Mouse (Mus musculus) megakaryocyte-erythroid progenitor cell, adult 5-6 weeks (primary cell): ENCODE measurements around the gene Trub2. TPM values are rescaled to one million over a fixed set of nuclear protein-coding genes. Genes with fewer than 3 reads are reported as not detected.
A peak's percentile ranks its signal among the peaks of the same experiment; 100 is the strongest.
"Not testable (repeated sequence)": the region's sequence is repeated elsewhere in the genome, so short reads cannot be mapped to it uniquely, and the experiment has no call there.

Experiments
- ATAC-seq: replicated peaks from 2 replicates; pipeline ENCODE4 v1.8.0; 2016; ENCODE audit warnings: mild to moderate bottlenecking, inconsistent platforms; ENCODE audit not compliant: severe bottlenecking, poor library complexity, low FRiP score, low TSS enrichment
- total RNA-seq, 2 experiments: library from RNA; stranded (forward) in 1 of 2; stranded (reverse) in 1 of 2; fragments of 200-1000, 215-1000 nt in 1 of 2; fragments of >200 nt in 1 of 2; fragmentation: Nextera tagmentation in 1 of 2; gene quantifications; 2 replicates each; pipeline ENCODE4 v1.2.3; 2014 to 2017

Gene Trub2
- total RNA-seq, 2 experiments from 2014 or later: 44.9 to 65.2 TPM

DNA sequence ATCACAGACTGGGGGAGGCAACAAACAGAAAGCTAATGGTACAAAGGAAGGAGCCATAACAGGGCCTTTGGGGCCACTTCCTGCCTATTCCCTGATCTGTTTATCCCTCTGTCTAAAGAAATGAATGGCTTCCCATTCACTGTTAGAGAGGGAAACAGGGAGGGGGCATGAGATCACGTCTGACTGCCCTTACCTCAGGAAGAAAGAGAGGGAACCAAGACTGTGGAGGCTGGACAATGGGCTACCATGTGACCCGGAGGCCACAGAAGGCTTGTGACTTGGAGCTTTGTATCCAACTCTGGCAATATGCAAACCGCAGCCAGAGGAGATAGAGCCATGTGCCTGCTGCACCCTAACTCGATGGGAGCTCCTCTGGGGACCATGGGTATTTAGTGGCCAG lies 4.0 kb downstream of the Trub2 start:
- no peak for ATAC-seq

DNA sequence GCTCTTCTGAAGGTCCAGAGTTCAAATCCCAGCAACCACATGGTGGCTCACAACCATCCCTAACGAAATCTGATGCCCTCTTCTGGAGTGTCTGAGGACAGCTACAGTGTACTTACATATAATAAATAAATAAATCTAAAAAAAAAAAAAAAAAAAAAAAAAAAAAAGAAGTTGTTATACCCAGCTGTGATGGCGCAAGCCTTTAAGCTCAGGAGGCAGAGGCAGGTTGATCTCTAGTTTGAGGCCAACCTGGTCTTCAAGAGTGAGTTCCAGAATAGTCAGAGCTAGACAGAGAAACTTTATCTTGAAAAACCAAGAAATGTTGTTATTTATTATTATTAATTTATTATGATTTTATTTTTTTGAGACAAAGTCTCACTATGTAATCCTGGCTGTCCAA lies 7.0 kb downstream of the Trub2 start:
- not testable (repeated sequence) for ATAC-seq

DNA sequence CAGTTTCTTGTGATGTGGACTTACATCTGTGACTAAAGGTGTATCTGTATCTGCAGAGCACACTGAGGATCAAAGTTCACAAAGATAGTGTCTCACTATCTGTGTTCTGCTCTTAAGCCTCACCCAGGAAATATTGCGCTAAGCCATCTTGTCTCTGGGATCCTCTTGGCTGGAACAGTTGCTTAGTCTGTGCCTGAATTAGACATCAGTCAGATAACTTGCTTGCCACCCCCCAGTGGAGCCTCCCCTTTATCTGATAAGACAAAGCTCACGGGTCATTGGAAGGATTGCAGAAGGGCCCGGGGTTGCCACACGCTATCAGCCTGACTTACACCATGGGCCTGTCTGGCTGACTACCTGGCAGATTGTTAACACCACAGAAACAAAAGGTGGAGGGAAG lies 15.0 kb downstream of the Trub2 start:
- ATAC-seq: peak; percentile 30; the same call in 1 of the 2 replicates

DNA sequence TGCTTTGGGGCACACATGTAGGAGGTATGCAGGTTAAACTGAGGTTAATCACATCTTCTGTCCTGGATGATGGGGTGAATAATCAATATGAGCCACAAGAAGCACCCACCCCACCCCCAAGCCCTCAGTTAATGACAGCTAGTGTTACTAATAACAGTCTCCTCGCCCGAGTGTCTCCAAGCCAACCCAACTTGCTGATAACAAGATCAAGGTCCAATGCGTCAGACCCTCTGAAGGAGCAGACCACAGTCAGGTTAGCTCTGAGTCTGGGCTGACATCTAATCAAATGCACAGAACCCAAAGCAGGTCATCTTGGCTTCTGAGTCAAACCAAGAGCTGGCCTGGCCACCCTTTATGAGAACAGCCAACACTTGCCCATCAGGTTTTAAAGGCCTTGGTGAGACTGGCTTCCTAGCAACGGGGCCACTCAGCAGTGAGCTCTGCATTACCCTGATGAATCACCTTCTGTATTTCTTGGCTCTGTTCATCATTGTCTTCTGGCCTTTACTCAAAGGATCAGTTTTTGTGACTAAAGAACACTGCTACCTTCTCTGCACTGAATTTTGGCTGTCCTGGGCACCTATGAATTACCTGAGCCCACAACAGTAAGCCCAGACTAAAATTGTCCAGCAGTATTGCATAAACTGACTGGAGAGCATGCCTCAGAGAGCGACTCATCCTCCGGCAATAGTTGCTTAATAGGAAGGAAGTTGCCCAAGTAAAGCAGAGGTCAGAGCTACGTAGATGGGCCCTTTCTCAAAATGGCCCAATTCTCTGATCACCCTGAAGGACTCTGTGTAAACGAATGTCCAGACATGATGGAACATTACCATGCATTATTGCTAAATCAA lies 16.5 kb downstream of the Trub2 start:
- no peak for ATAC-seq

DNA sequence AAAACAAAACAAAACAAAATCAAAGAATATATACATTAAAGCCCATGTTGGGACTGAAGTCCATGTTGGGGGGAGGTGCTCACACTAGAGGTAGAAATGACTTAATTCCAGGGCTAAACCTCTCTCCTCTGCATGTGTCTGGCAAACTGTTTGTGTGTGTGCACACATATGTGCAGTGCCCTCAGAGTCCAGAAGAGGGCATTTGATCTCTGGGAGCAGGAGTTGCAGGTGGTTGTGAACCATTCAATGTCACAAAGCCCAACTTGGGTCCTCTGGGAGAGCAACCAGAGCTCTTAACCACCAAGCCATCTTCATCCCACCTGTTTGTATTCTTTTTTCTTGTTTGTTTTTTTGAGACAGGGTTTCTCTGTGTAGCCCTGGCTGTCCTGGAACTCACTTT lies 18.1 kb downstream of the Trub2 start:
- no peak for ATAC-seq

DNA sequence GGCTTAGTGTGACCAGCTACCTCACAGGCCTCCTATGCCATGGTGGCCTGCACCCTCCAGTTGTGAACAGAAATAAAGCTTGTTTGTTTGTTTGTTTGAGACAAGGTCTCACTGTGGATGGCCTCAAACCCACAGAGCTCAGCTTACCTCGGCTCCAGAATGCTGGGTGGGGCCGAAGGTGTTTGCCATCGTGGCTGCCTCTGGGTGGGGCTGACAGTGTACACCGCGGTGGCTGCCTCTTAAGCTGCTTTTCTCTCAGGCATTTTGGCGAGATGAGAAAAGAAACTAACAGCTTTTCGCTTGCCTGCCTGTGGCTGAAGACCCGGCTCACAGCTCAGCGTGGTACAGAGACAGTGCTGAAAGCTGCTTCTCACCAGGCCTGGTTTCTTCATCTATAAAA lies 19.4 kb downstream of the Trub2 start:
- ATAC-seq: no peak

DNA sequence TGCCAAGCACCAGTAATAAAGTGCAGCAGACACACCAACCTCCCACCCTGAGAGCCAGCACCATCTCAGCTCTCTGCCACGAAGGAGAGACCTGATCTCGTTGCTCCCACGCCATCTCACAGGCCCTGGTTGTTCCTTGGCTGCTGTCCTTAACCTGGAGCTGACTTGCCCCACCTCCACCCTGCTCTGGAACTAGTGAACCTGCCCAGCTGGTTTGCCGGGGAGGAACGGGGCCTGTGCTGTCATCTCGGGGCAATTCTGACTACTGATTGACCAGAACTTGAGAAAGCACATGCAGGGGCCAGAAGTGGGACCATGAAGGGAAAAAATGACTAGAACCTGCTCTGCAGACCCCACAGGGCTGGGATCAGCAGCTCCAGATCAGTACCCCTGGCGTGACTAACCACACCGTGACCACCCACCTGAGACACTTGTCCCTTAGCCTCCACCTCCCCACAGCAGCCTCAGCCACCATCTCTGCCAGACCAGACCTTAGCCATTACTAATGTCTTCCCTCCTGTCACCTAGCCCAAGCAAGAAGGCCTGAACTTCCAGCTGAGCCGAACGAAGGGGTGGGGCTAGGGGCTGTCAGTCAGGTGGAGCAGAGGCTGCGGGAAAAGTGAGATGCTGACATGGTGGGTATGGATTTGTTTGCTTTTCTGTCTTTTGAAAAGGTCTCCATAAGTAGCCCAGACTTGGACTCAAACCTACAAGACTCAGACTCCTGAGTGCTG lies 20.2 kb downstream of the Trub2 start:
- ATAC-seq: no peak

DNA sequence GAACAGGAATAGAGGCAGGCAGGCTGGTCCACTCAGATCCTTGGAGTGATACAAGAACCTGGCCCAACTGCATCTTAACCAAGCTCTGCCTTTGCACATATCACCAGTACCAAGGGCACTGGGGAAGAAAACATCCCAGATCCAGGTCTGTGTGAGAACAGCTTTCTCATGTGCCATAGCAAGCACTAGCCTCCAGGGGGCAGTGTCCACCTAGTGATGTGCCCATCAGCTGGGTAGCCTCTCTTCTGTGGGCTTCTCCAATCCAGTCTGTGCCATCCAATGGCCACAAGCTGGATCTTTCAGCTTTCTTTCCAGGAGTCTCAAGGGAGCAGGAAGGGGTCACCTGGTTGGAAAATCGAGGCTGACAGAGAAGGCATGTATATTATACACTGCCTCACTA lies 23.5 kb downstream of the Trub2 start:
- peak; percentile 83 for ATAC-seq

DNA sequence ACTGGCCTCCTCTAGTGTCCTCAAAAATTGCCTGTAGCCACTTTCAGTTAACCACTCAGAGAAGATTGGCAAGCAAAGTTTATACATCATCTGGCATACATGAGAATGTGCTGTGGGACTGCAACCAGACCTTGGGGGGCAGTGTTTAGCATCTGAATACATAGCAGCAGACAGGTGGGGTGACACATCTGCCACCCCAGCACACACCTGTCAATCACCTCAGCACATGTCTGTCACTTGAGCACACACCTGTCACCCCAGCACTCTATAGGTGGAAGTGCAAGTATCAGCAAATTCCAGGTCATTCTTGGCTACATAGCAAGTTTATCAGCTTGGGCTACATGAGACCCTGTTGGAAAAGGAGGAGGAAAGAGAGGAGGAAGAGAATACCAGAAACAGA lies 32.6 kb downstream of the Trub2 start:
- ATAC-seq: no peak

DNA sequence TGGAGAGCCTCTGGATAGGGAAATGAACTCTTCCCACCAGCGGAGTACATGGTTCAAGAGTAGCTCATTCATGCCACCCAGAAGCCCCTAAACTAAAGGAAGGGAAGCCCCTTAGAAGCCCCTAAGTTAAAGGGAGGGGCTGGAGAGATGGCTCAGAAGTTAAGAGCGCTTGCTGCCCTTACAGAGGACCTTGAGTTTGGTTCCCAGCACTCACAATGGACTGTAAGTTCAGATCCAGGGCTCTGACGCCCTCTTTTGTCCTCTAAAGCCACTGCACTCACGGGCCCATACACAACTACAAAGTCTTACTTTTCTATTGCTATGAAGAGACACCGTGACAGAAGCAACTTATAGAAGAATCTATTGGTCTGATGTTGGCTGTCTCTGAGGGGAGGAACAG lies 35.9 kb downstream of the Trub2 start:
- no peak for ATAC-seq

DNA sequence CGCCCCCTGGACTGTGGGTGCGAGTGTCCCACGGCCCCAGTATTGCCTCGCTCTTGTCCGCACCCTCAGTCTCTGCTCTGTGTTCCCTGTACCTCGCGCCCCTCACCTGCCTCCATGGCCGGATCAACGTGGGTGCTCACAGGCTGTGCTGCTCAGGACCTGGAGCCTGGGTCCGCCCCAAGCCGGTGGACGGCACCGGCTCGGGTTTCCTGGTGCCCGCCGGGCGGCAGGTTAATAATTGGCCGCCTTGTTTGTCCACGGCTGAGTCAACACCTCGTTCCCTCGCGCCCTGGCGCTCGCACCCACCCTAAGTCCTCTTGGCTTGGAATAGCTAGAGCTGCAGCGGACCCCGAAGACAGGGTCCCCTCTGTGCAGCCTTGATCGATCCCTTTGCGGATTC lies 36.8 kb downstream of the Trub2 start, which contains the start of gene Gm13420:
Gene Gm13420, minus strand, starts transcription at position 189 of the 400 bp plus-strand sequence.
- ATAC-seq: no peak

DNA sequence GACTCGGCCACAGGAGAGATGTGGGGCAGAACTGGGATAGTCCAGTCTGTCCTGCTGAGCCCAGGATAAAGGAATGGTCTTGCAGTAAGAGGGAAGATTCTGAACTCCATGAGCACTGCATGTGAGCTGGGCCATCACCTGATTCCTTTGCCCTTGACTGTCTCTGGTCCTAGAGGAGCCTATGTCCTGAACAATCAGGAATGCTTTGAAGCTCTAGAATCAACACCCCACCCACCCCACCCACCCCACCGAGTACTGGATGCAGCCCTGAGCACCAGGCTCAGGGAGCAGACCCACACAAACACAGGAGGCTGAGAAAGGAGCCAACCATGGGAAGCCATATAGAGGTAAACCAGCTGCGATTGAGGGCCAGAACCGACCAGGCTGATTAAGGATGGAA lies 39.8 kb downstream of the Trub2 start:
- ATAC-seq: no peak

DNA sequence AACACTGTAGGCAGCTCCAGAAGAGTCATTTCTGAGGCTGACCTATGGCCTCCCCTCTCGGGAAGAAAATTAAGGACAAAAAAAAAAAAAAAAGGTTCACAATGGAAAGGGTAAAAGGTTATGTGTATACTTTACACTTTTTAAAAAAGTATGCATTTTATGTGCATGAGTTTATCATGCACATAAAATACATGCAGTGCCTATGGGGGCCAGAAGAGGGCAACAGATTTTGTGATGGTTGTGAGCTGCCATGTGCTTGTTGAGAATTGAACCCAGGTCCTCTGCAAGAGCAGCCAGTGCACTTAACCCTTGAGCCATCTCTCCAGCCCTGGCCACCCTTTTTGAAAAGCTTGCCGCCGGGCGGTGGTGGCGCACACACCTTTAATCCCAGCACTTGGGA lies 40.5 kb downstream of the Trub2 start:
- no peak for ATAC-seq

DNA sequence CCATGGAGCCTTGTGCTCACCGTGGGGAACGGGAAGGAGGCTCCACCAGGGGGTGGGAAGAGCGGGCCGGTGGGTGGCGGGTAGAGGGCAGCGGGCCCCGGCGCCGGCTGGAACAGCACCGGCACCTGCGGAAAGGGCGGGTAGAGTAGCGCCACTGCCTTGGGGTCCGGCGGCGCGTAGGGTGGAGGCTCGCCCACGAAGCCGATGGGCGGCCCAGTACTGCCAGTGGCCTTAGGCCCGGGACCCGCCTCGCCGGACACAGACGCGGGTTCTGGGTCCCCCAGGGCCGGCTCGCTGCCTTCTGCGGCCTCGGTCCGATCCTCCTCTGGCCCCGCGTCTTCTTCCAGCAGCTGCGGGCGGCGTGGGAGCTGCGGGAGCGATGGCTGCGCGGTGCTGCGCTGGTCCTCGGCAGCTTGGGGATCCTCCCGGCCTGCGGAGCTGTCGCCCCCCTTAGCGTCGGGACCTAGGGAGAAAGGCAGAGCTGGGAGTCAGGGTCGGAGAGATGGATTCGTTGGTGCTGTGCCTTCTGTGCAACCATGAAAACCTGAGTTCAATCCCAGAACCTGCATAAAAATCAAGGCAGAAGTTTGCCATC lies 41.0 kb downstream of the Trub2 start:
- ATAC-seq: no peak

DNA sequence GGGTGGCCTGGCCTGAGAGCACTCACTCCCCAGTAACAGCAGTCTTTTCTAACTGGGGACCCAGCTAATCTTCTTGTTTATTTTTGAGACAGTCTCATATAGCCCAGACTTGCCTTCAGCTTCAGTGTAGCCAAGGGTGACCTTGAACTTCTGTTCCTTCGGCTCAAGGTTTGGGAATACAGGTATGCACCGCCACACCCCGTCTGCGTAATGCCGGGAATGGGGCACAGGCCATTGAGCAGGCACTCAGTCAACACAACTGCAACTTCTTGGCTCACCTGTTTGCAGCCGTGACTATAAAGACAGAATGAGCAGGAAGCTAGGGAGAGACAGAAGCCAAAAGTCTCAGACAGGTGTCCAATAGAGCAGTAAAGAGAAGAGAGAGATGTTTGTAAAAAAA lies 44.0 kb downstream of the Trub2 start:
- ATAC-seq: no peak

DNA sequence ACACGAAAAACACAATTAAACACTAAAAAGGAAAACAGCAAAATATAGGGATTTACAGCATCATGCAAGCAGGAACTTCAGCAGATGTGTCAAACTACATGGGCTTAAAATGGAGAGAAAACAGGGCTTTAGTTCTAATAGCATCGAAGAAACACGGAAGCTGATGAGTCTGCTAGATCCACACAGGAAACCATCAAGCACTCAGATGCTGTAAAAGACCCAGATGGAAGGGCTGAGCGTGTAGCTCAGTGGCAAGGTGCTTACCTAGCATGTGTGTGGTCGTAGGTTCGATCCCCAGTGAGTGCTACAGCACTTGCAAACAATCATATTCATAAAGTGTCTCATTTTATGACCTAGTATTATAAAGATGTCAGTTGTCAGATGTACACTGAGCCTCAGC lies 47.1 kb downstream of the Trub2 start:
- no peak for ATAC-seq

DNA sequence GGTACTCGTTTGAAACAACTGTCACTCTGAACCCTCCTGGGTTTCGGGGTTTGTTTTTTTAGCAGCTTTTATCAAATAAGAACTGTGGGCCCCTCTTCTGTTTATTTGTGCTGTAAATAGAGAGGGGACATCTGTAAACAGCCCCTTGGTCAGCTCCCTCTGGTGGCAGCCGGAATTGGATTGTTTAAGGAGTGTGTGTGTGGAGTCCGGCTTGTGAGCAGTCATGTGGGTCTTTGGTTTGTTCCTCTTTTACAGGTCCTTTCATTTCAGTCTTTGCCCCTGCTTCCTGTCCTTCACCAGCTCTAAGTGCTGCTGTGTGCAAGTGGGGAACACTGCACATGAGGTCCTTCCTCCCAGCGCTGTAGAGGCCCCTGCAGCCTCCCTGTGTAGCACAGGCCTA lies 48.9 kb downstream of the Trub2 start:
- no peak for ATAC-seq

DNA sequence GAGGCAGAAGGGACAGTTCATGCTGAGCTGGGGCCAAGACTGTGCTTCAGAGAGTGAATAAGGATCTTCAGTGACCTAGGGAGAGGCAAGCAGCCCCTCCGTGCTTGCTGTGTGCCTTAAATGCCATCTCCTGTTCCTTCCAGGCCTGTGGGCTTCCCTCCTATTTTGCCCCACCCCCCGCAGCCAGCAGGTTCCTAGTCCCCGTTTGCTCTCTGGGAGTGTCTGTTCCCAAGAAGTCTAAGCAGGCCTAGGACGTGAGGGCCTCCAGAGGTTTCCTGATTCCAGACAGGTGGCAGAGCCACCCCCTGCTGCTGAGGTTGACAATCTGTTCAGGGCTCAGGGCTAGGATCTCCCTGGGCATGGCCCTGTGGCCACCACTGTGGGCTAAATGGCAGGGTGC lies 49.5 kb downstream of the Trub2 start:
- ATAC-seq: no peak

DNA sequence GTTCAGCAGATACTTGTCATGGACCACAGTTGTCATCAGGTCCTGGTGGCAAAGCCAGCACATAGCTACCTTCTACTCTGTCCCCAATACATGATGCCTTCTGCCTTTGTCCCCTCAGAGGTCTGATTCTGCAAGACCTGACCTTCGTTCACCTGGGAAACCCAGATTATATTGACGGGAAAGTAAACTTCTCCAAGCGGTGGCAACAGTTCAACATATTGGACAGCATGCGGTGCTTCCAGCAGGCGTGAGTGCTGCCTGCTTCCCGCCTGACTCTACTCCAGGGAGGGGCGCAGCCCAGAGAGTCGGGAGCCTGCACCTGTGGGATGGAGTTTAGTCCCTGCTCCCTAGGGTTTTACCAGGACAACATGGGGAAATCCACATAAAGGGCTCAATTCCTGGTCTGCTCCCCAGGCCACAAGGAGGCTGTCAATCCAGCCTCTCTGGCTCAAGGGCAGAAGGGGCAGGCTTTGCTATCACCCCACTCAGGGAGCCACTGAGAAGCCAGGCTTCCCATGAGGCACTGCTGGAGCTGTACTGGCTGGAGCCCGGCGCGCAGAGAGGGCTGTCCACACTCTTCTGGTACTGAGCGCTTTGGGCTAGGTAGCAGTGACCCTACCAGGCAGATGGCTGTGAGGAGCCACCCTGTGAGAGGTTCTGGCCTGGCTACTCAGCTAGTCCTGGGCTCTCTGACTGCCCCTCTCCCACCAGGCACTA lies 50.9 kb downstream of the Trub2 start:
- ATAC-seq: no peak

DNA sequence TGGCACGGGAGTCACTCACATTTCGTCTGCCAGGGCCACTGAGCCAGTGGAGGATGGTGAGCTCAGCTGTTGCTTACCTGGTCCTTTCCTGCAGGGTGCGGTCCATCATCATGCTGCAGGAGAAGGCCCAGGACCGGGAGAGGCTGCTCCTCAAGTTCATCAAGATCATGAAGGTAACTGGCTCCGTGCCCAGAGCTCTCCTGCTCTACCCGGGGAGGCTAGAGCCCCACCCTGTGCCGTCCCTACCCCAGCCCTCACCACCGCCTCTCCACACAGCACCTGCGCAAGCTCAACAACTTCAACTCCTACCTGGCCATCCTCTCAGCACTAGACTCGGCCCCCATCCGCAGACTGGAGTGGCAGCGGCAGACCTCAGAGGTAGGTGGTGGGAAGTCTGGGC lies 52.6 kb downstream of the Trub2 start:
- ATAC-seq: no peak
